Mouse (Mus musculus) adrenal gland, postnatal 36 days (tissue): Measurements from ENCODE around the gene Olfr202. TPM values are rescaled to one million over a fixed set of nuclear protein-coding genes. Genes with fewer than 3 reads are reported as not detected.
"Not testable (repeated sequence)": the region's sequence is repeated elsewhere in the genome, so short reads cannot be mapped to it uniquely, and the experiment has no call there.

Experiments used
- DNase-seq, 2 experiments: peaks; one replicate each; pipeline ENCODE4 v3.0.0; 2021; ENCODE audit warnings: mixed read lengths in 1 of 2
- long read RNA-seq, 2 experiments: library from polyadenylated mRNA; stranded (forward); transcript quantifications; one replicate each; pipeline ENCODE4 v2.0.0; 2021; ENCODE audit warnings: borderline sequencing depth in 2 of 2
- total RNA-seq, 2 experiments: library from RNA; stranded (reverse); gene quantifications; 2 replicates each; pipeline ENCODE4 v1.2.3; 2021

Gene Olfr202
- not detected for total RNA-seq
- long read RNA-seq, experiment 1, result 0 reads
- long read RNA-seq, experiment 2, result 0 reads

DNA sequence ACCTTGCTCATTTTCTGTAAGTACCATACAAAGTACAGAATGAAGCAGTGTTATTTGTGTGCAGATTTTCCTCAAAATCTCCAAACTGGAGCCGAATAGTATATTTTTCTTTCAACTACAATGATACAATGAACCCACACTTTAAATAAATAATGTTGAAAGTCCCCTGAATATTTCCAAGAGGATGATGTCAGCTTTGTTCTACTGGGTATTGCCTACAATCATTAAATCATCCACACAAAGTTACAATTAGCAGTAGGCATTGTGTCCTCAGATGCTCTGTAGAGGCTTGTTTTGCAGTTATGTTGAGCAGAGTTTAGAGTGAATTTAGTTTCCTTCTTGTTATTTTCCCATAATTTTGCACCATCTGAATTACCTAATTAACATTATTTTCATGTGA, at the start of gene Olfr202:
Gene Olfr202, minus strand, starts transcription at position 101 of the 400 bp plus-strand sequence.
- no peak for DNase-seq

DNA sequence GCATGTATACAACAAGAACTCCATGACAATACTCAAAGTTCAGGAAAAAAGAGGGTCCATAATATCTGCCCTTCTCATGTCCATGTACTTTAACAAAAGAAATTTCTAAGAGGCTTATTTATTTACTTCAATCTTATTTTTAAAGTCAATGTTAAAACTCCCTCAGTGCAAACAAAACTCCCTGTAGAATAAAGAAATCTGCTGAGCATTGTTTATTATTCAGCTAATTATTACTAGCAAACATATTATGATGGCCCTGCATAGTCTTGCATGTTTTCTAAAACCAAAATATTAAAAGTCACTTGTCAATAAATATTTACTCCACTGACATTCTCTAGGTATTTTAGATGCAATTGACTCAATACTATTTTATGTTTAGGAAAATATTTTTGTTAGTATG, 44.4 kb upstream of the Olfr202 start, which contains the start of gene Olfr205:
Gene Olfr205, minus strand, starts transcription at position 101 of the 400 bp plus-strand sequence.
- DNase-seq, result no peak

DNA sequence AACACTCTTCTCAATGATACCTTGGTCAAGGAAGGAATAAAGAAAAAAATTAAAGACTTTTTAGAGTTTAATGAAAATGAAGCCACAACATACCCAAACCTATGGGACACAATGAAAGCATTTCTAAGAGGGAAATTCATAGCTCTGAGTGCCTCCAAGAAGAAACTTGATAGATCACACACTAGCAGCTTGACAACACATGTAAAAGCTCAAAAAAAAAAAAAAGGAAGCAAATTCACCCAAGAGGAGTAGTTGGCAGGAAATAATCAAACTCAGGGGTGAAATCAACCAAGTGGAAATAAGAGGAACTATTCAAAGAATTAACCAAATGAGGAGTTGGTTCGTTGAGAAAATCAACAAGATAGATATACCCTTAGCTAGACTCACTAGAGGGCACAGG, 36.7 kb upstream of the Olfr202 start:
- not testable (repeated sequence) for DNase-seq

DNA sequence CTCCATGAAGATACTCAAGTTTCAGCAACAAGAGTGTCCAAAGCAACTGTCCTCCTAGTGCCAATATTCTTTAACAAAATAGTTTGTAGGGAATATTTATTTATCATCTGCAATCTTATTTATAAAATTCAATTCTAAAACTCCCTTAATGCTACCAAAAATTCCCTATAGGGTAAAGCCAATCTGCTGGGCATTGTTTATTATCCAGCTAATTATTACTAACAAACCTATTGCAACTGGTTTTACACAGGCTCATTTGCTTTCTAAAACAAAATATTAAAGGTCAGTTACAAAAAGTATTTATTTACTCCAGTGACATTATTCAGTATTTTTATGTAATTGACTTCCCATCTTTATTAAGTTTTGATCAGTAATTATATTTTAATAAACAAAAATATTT, 31.6 kb upstream of the Olfr202 start, which contains the start of gene Olfr204:
Gene Olfr204, minus strand, starts transcription at position 101 of the 400 bp plus-strand sequence.
- DNase-seq, result no peak

DNA sequence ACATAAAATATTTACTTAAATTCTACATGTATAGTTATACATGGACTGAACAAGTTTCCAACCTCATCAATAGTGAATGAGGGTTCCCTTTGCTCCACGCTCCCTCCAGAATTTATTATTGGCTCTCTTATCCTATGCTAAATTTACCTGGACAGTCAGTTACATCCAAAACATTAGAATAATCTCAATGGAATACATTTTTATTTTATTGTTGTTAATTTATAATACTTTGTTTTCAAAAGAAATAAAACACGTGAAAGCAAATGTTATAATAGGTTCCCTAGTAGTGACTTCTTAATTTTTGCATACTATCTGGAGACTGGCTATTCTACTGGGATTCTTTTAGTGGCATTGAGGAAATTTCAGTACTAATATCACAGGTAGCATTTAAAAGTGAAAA, 12.0 kb upstream of the Olfr202 start, which contains the start of gene Olfr203:
Gene Olfr203, plus strand, starts transcription at position 301 of the 400 bp plus-strand sequence.
- no peak for DNase-seq

DNA sequence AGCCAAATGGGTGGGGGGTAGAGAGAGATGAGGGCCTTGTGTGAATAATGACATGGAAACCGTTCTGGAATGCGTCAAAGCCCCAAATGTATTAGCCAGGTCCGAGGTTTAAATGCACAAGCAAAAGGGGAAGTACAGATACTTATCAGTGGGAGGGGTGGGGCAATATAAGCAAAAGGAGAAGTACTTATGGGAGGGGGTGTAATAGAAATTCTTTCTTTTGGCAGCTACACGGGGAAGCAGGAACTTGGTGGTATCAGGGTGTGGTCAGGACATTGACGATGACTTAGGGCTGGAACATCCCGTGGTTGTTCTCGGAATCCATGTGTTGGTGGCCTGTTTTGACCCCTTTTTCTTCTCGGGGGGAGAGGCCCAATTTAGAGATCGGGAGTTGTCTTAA, 983 bp upstream of the Olfr202 start:
- DNase-seq, result not testable (repeated sequence)

DNA sequence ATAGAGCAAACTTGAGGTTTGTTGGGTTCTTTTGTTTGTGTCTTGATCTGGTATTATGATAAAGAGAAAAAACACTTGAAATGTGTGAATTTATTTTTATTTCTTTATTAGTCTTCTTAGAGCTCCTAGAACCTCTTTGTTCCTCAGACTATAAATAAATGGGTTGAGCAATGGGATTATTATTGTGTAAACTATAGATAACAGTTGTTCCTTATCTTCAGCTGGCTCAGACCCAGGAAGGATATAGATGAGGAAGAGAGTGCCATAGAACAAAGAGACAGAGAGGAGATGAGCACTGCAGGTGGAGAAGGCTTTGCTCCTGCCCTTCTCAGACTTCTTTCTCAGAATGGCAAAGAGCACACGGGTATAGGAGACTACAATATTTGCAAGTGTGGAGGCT, 3.1 kb downstream of the Olfr202 start:
- DNase-seq, result no peak

DNA sequence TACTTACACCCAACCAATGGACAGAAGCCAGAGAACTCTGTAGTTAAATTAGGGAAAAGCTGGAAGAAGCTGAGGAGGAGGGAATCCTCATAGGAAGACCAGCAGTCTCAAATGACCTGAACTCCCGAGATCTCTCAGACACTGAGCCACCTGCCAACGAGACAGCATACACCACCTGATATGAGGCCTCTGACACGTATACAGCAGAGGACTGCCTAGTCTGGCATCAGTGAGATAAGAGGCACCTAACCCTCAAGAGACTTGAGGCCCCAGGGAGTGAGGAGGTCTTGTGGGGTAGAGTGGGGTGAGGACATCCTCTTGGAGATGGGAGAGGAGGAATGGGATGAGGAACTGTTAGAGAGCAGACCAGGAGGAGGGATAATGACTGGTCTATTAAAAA, 6.1 kb downstream of the Olfr202 start:
- no peak for DNase-seq

DNA sequence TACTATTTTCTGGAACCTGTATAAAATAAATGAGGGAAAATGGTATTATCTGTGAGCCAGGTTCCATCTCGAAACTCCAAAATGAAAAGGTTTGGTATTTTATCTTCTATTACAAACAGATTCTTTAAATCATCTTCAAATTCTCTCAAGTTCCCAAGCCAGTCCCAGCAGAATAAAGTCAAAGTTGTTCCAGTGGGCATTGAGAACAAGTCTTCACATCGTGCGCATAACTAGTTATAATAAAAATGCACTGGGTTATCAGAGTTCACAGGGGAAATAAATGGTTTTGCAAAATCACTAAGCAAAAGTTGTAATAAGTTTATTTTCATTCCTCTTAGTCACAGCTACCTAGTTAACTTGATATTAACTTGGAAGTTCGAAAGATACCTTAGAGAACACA, 14.1 kb downstream of the Olfr202 start, which contains the start of gene Olfr201:
Gene Olfr201, minus strand, starts transcription at position 101 of the 400 bp plus-strand sequence.
- DNase-seq, result not testable (repeated sequence)

DNA sequence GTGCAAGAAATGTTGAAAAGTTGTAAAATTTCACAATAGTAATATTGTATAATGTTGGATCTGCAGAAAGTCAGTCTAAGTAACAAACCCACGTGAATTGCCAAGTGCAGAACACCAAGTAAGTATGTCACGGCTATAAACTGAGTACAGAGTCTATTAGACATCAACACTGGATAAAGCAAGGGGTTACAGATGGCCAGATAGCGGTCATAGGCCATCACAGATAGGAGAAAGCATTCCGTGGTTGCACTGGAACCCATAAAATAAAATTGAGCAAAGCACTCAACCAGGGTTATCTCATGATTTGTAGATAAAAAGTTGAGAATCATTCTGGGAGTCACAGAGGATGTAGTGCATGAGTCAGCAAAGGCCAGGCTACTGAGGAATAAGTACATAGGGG, 17.5 kb downstream of the Olfr202 start:
- DNase-seq, result not testable (repeated sequence)

DNA sequence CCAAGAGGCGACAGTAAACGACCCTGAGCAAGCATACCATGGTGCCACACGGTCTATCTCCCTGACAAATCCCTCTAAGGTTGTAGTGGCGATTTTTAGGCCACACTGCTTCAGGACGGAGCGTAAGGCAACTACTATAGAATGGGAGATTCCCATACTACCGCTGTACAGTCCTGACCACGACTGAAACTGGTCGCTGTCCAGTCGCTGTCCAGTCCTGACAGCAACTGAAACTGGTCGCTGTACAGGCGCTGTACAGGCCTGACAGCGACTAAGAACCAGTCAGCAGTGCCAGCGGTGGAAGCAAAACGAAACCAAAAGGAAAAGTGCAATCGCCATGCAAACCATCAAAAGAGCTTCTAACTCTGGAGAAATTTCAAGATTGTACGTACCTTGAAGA, 36.9 kb downstream of the Olfr202 start:
- DNase-seq, result no peak

Other genes with a start within 250 kb of the Olfr202 start
- not detected for gene Olfr187, start 247.0 kb downstream of the Olfr202 start, total RNA-seq
- gene Olfr190, start 208.8 kb downstream of the Olfr202 start, total RNA-seq, result not detected
- gene Olfr191, start 197.0 kb downstream of the Olfr202 start, total RNA-seq, result not detected
- gene Olfr193, start 174.9 kb downstream of the Olfr202 start, total RNA-seq, result not detected
- not detected for gene Olfr194, start 165.7 kb downstream of the Olfr202 start, total RNA-seq
- gene Olfr195, start 139.7 kb downstream of the Olfr202 start, total RNA-seq, result not detected
- not detected for gene Olfr196, start 116.3 kb downstream of the Olfr202 start, total RNA-seq
- not detected for gene Olfr198, start 83.3 kb downstream of the Olfr202 start, total RNA-seq
- gene Olfr199, start 67.0 kb downstream of the Olfr202 start, total RNA-seq, result not detected
- not detected for gene Olfr201, start 14.2 kb downstream of the Olfr202 start, total RNA-seq
- not detected for gene Olfr203, start 12.1 kb upstream of the Olfr202 start, total RNA-seq
- not detected for gene Olfr204, start 31.5 kb upstream of the Olfr202 start, total RNA-seq
- gene Olfr205, start 44.3 kb upstream of the Olfr202 start, total RNA-seq, result not detected
- gene Olfr206, start 62.5 kb upstream of the Olfr202 start, total RNA-seq, result not detected
- not detected for gene Olfr209, start 77.2 kb upstream of the Olfr202 start, total RNA-seq
- gene Gabrr3, start 120.5 kb upstream of the Olfr202 start, total RNA-seq, result not detected
- gene Riox2, start 185.0 kb upstream of the Olfr202 start, total RNA-seq, result 10 to 100 TPM; 23.9 to 26.1 TPM